Mouse (Mus musculus) ES-Bruce4 (cell line): ENCODE data around the gene Atp1b2.

Experiments used
- CTCF ChIP-seq: IDR thresholded peaks from one replicate; pipeline ENCODE4 v1.8.1; 2011; ENCODE audit warnings: low read depth, low read length
- EP300 ChIP-seq: IDR thresholded peaks from 2 replicates; pipeline ENCODE4 v1.6.1; 2011; ENCODE audit warnings: low read depth, low read length; ENCODE audit not compliant: insufficient read depth
- POLR2A ChIP-seq: IDR thresholded peaks from one replicate; pipeline ENCODE4 v1.8.1; 2011; ENCODE audit warnings: low read length; ENCODE audit not compliant: insufficient read depth

DNA sequence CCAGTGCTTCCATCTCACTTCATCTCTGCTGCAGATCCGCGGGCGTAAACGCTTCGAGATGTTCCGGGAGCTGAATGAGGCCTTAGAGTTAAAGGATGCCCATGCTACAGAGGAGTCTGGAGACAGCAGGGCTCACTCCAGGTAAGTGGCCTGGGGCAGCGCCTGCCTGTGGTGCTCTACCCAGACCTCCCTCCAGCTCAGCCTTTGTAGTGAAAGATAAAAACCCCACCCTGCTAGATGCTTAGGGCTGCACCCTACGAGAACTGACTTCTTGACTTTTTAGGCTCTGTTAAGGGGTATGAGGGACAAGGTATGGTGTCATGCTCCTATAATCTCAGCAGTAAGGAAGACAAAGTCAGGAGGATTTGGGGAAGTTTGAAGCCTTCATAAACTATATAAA is 15.1 kb downstream of the Atp1b2 start:
- TF ChIP-seq CTCF (no peak), POLR2A (no peak), EP300 (no peak)
